Mouse (Mus musculus): ENCODE results near the gene Serpinf1.

- TF ChIP-seq CHD2 (IDR thresholded peaks at IDR 0.05; ENCODE audit: low read depth, low read length) (no peak), MAFK (IDR thresholded peaks at IDR 0.05; ENCODE audit: insufficient read depth, low read depth, low read length) (no peak)
These were observed 29.6 kb upstream of the Serpinf1 start for GRCm38 (mm10) chr11:75452081-75452480.
